Mouse (Mus musculus): Measurements from ENCODE around the gene Fosl1. TPM values are rescaled to one million over a fixed set of nuclear protein-coding genes. Genes with fewer than 3 reads are reported as not detected.
"Not testable (repeated sequence)": the region's sequence is repeated elsewhere in the genome, so short reads cannot be mapped to it uniquely, and the experiment has no call there.

The Fosl1 gene
- total RNA-seq, 2 experiments from 2014 or later, result 5.3 TPM; not detected in 1

DNA sequence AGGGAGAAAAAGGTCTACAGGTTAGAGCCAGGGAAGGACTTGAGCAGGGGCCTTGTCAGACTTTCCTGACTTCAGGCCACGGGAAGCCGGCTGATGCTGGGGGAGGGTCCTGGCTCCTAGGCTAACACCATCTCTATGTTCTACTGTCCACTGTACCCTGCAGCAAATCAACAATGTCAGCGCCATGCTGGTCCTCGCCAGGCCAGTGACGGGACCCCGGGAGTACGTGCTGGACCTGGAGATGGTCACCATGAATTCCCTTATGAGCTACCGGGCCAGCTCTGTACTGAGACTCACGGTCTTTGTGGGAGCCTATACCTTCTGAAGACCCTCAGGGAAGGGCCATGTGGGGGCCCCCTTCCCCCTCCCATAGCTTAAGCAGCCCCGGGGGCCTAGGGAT lies 34.1 kb downstream of the Fosl1 start:
- no peak for DNase-seq

DNA sequence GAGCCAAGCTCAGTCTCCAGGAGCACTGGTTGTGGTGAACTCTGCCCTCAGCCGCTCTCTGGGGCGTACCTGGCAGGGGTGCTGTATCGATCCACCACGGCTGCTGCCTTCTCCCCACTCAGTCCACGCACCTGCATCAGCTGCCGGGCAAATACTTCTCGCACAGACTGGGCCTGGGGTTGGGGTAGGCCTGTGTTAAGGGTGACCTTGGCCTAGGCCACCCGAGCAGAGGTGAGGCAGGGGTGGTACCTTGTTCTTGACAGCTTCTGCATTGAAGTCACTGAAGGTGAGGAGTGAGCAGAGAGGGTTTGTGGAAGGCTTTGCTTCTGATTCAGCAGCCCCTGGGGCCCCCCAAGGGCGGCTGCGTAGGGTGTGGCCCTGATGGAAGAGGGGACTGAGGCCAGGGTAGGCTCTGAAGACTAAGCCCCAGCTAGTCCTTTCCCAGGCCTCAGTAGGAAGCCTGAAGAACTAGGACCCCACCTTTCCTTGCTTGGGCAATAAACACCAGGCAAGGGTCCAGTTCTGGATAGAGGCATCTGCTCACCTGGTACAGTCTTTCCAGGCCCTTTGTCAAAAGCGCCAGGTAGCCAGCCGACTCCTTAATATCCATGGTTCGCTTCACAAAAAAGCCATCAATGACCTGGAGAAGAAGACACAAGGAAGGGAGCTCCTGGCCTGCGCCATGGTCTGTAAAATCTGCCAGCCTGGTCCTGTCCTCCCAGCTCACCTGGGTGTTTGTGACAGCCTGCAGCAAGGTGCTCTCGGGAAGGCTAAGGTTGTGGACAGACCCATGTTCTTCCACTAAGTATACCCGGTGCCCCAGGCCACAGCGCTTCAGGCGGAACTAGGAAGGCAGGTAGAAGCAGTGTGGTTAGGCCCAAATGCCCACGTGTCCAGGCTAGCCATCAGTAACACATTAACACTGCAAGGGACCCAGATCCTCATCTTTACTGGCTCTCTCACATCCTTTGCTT lies 36.3 kb downstream of the Fosl1 start:
- DNase-seq, result no peak

DNA sequence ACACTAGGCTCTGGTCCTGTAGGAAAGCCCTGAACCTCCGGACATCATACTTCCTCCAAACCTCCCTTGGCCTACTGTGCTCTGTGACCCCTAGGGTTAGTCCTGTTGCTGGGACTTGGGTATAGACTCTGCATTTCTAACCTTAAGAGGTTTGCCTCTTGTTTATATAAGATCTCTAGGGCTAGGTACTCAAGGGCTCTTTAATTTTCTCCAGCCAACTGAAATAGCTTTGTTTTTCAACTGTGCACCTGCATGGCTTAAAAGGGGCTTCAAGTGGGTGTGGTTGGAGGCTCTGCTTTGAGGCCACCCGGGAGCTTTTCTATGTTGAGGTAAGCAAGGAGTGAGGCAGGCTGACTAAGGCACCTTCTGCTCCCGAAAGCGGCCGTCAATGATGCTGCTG lies 37.1 kb downstream of the Fosl1 start:
- DNase-seq, result no peak

DNA sequence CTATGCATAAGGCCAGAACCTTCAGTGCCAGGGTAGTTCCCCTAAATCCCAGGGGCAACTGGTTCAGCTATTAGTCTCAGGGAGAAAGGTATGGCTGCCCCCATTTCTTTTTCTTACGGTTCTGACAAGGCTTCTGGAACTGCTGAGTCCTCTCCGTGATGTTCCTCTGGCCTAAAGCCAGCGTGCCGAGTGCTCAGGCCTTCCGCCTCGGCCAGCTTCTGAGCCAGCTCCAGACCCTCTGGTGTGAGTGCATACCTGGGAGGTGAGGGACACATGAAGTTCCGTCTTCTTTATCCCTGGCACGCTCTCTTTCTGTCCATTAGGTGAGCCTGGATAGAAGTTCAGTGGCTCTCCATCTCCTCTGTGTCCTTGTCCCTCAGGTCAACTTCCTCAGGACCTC lies 38.0 kb downstream of the Fosl1 start:
- DNase-seq, result no peak

DNA sequence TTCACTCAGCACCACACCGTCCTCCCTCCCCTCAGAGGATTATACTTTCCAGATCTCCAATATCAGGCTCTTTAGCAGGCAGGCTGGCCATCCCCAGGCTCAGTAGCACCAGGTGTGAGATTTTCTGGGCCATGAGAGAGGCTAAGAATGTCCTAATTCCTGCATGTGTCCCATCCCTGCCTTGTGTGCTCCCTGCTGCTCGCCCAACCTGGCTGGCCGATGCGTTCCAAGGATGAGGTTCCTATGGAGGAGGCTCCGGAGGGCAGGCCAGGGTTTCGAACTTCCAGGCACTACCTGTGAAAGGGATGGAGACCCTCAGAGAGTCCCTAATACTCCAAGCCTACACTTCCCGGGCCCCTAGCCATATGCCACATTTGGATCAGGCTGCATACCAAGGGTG lies 38.5 kb downstream of the Fosl1 start:
- no peak for DNase-seq

DNA sequence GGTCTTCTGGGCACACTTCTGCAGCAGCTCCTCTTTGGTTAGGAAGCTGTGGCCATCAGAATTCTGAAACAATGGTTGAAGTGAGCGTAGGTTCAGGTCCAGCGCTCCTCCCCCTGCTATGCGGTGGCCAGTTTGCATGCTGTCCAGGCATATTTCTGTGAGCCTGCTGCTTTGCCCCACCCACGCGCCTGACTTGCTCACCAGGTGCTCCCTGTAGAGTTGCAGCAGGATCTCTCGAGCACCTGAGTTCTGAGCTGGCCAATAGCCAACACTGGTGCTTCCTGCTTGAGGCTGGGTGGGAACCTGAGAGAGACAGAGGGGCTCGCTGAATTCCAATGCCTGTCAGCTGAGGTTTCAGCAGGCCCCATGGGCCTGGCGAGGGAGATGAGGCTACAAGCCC lies 38.9 kb downstream of the Fosl1 start:
- DNase-seq, result no peak

DNA sequence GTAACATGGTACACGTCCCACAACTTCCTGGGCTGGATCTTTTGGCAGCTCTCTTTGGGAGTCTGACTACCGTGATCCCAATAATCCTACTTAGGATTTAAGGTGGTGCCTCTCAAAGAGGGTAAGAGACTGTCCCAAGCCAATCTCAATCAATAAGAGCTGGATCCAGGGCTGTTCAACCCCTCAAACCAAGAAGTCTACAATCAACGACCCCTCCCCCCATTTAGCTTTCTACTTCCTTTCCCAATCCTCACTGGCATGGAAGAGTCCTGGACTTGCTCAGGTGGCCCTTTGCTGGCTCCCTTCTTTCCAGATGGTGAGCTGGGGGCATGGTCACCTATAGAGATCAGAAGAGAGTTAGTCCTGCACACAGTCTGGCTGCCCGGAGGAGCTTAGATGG lies 39.4 kb downstream of the Fosl1 start:
- no peak for DNase-seq

DNA sequence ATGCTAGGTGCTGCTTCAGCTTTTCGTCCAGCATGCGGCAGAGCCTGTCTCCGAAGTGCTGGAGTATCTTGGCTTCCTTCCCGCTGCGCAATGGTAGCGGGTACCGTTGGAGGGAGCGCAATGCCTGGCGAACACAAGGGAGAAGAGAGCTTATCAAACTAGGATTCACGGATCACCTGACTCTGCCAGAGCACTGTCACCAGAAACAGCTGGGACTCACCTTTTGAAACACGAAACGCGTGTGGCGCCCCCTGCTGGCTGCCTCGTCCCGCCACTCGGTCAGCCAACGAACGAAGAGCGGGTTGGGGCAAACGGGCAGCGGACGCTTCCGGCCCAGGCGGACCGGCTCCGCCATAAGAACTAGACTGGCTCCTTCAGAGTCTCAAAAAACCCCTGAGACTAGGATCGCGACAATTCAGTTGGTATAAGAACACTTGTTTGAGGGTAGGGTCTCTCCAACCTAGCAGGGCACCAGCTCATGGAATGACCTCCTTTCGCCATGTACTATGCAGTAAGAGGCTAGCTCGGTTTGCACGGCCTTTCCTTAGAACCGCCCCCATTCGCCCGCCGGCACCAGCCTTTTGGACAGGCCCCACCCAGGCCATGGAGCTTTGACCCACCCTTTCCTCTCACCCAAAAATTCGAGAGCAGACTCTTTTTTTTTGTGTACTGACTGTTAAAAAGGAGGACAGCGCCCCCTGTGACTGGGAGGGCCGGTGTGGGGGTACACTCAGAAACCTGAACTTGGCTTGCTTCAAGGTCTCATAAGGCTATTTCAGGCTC lies 40.6 kb downstream of the Fosl1 start, which contains the start of gene Mus81:
Gene Mus81 (minus strand): TSS at position 635 of the 783 bp plus-strand sequence.
- peak; percentile 96 to 98 for DNase-seq

DNA sequence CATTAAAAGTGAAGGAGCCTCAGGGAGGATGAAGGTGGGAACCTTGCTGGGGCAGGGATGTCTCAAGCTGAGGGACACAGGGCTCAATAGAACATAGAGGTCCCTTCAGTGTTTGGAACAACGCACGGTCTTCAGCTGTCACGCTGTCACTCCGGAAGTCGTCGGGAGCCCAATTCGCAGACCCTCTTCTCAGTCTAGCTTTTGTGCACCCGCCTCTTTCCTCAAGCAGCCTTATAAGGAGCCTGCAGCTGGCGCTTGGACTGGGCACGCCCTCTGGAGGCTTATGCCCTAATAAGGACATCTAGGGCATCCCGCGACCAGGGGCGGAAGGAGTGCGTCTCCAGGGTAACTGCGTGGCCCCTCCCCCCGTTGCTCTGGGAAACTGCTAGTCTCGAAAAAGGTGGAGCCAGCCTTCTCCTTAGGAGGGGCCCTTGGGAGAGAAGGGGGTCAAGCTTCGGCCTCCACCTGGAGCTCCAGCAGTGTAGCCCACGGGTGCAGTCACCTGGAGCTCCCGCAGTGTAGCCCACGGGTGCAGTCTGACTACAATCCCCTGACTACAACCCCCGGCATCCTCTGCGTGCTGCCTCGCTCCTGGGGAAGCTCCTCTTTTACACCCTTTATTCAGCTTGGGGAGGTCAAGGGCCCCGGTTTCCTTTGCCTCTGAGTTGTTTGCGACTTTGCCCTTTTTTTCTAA lies 41.7 kb downstream of the Fosl1 start:
- peak; percentile 97 to 98 for DNase-seq

DNA sequence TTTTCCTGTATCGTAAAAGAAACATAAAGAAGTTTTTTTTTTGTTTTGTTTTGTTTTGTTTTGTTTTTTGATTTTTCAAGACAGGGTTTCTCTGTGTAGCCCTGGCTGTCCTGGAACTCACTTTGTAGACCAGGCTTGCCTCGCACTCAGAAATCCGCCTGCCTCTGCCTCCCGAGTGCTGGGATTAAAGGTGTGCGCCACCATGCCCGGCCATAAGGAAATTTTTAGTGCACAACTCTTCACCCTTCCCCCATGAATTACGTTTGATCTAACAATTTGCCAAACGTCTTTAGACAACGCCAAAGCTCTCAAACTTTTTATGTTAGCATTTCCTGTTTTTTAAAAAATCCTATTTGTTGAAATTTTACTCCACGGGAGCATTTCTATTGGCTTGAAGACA lies 42.4 kb downstream of the Fosl1 start:
- not testable (repeated sequence) for DNase-seq

DNA sequence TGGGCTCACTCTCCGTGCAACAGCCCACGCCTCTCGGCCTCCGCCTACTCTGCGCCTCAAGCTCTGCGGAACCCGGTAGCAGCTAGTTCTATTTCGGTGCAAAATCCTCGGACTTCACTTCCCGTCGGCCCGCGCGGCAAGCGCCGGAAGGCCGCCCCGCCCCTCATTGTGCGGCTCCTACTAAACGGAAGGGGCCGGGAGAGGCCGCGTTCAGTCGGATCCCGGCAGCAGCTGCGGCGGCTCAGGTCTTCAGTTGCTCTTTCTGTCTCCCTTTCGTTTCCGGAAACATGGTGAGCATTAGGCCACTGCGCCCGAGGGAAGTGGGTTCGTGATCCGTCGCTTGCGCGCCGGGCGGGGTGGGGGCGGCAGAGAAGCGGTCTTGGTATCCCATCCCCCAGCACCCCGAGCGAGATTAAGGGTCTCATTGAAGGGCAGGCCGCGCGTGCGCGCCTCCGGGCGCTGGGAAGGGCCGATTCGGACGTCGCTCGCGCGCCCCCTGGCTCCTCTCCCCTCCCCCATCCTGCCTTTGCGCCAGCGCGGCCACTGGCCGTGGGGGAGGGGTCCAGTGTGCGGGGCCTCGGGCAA lies 43.1 kb downstream of the Fosl1 start, which contains the start of gene Cfl1:
Gene Cfl1 (plus strand): TSS at position 143 of the 585 bp plus-strand sequence.
- DNase-seq, result peak; percentile 96 to 97

DNA sequence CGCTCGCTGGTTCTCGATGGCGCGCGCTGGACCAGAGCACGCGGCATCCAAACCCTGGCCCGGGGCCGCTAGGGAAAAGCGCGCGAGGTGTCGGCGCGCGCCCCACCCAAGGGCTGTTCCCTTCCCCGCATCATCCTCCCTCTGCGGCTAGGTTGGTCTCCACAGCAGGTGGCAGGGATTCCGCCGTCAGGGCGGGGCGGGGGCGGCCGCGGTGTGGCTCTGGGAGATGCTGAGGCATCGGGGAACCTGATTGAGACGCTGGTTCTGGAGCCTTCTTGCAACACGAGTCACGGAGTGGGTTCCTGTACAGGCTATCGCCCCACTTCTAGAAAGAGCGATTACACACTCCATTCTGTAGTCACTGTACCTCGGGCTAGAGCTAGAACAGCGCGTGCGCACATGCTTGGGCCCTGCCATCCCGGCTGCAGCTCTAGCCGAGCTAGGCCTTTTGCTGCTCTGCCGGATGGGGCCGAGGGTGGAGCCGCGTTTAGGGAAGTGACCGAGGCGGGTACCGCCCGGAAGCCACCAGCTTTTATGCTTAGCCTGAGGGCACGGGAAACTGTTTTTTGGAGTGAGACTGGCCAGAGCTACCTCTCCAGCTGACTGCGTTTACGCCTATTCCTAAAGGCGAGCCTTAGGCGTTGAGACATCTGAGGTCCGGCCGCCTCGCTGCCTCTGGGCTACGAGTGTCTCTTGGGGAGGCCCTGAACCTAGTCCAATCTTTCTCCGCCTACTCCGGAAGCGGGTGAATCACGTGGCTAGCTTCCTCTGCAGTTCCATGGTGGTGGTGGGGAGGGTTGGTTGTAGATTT lies 43.8 kb downstream of the Fosl1 start:
- DNase-seq, result peak; percentile 90 to 91

DNA sequence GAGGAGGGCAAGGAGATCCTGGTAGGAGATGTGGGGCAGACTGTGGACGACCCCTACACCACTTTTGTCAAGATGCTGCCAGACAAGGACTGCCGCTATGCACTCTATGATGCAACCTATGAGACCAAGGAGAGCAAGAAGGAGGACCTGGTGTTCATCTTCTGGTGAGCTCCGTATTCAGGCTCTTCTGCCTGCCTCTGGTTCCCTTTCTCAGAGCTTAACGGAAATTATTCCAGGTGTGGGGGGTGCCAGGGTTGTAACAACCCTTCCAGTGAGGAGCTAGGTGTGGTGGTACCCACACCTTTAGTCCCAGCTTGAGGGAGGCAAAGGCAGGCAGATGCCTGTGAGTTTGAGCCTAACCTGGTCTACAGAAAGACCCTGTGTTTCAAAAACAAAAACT lies 45.3 kb downstream of the Fosl1 start:
- no peak for DNase-seq

DNA sequence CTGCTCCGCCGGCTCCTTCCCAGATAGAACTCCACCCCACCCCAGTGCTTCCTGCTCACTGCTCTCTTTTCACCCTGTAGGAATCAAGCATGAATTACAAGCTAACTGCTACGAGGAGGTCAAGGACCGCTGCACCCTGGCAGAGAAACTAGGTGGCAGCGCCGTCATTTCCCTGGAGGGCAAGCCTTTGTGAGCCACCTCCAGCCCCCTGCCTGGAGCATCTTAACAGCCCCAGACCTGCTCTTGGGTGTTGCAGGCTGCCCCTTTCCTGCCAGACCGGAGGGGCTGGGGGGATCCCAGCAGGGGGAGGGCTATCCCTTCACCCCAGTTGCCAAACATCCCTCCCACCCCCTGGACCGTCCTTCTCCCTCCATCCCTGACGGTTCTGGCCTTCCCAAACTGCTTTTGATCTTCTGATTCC lies 46.0 kb downstream of the Fosl1 start:
- peak; percentile 33 to 38 for DNase-seq

DNA sequence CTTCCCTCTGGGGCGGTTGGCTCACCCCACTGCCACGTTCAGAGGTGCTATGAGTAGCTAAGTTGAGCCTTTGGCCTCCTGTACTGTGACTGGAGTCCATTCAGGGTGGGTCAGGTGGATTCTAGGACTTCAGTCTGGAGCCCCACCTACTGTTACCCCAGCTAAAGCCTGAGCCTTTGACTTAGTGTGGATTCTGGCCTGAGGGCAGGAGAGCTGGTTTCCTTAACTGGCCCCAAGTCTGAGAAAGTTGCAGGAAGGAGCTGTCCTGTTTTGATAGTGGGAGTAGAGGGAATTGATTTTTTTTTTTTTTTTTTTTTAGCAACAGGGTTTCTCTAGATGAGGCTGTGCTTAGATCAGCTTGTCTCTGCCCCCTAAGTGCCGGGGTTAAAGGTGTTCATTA lies 47.0 kb downstream of the Fosl1 start:
- DNase-seq, result no peak

DNA sequence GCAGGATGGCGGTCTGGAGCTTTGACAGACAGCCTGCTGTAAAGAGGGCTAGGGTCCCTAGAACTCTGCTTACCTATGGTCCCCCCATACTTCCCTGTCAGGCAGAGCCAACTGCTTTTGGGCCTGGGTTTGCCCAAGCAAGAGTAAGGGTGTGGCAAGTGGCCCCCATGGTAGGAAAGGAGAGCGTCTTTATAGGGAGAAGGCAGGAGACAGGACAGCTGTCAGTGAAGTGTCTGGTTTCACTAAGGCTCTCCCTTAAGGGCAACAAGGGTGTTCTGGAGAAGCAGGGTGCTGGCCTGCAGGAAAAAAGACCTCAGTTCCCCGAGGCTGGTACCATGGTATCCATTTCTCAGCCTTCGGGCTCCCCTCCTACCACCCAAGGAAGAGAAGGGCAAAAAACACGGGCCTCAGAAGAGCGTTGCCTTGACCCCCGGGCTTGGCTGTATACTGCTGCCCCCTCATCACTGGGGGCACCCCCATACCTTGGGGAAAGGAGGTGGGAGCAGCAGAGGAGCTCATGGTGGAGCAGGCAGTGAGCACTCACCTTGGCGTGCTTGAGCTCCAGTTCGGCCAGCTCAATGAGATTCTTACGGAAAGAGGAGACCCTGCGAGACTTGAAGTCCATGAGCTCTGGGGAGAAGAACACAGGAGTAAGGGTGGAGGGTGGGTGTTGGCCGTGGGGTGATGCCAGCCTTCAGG lies 48.2 kb downstream of the Fosl1 start:
- no peak for DNase-seq

DNA sequence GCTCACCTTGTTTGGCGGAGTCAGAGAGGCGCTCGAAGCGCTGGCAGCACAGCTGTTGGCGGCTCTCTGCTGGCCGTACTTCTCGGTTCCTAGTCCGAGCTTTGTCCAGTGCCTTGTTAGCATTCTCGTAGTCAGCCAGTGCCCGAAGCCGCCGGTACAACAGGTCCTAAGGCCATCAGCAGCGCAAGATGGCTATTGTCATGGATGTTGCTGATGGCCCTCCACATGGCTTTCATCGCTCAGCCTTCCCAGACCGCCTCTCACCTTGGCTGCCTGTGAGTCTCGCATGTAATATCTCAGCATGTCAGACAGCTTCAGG lies 48.7 kb downstream of the Fosl1 start:
- no peak for DNase-seq

DNA sequence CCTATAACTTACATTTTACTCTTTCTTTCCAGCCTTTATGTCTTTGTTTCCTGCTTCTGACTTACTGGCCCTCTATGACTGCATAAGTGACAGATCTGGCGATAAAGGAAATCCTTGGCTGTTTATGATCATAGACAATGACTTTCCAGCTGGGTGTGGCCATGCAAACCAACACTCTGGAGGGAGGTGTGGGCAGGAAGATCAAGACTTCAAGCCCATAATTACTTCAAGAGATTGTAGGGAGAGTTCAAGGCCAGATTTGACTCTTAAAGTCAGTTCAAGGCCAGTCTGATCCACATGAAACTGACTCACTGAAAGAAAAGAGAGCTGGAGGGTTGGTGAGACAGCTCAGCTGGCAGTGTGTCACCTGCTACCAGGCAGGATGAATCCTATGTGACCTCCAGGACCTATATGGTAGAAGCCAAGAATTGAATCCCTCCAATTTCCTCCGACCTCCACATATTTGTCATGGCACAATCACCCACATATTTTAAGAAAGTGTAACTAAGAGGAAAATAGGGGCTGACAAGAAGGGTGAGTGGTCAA lies 53.1 kb downstream of the Fosl1 start:
- DNase-seq, result peak; percentile 42 to 53

DNA sequence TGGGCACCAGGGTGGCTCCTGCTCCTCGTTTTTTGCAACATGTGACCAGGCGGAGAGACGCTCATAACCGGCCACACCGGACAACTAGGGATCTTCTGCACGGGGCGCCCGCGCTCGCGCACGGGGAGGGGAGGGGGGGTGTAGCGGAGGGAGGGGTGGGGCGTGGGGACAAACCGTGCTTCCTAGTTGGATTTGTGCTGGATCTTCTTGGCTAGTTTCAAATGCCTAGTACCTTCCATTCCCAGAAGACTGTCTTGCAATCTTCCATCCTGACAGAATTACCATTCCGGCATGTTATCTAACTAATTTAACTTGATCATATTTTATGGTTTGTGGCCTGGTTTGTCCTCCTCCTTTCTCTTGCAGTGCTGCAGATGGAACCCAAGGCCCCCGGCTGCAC lies 56.3 kb downstream of the Fosl1 start, which contains the start of gene 1700020D05Rik:
Gene 1700020D05Rik (minus strand): TSS at position 101 of the 400 bp plus-strand sequence.
- DNase-seq, result no peak

Measured in adrenal gland, postnatal 36 days (tissue).